Mouse (Mus musculus) ES-Bruce4 (cell line): ENCODE measurements around the gene Parn. TPM values are rescaled to one million over a fixed set of nuclear protein-coding genes. Genes with fewer than 3 reads are reported as not detected.

Experiments
- H3K27ac ChIP-seq: 2 replicates; pipeline ENCODE4 v1.5.1; 2012; ENCODE audit warnings: low read length, inconsistent platforms; ENCODE audit not compliant: insufficient read depth
- H3K27me3 ChIP-seq: 2 replicates; pipeline ENCODE4 v1.6.1; 2012; ENCODE audit warnings: mild to moderate bottlenecking, low read length, inconsistent platforms; ENCODE audit not compliant: control insufficient read depth, poor library complexity, insufficient read depth, severe bottlenecking
- H3K36me3 ChIP-seq: 2 replicates; pipeline ENCODE4 v1.6.1; 2012; ENCODE audit warnings: inconsistent platforms, mild to moderate bottlenecking, low read length, moderate library complexity; ENCODE audit not compliant: control insufficient read depth, poor library complexity, insufficient read depth, severe bottlenecking
- H3K4me1 ChIP-seq: one replicate; pipeline ENCODE4 v1.8.1; 2011; ENCODE audit warnings: low read length; ENCODE audit not compliant: control insufficient read depth, insufficient read depth
- H3K4me3 ChIP-seq: 2 replicates; pipeline ENCODE4 v1.5.1; 2011; ENCODE audit warnings: low read depth, mild to moderate bottlenecking, low read length
- H3K9ac ChIP-seq: 2 replicates; pipeline ENCODE4 v1.6.1; 2012; ENCODE audit warnings: low read depth, mild to moderate bottlenecking, inconsistent platforms; ENCODE audit not compliant: poor library complexity, severe bottlenecking
- H3K9me3 ChIP-seq: replicated peaks from 2 replicates; pipeline ENCODE4 v1.6.1; 2012; ENCODE audit warnings: mild to moderate bottlenecking, low read length, inconsistent platforms; ENCODE audit not compliant: control insufficient read depth, poor library complexity, insufficient read depth, severe bottlenecking
- CTCF ChIP-seq: IDR thresholded peaks from one replicate; pipeline ENCODE4 v1.8.1; 2011; ENCODE audit warnings: low read depth, low read length
- EP300 ChIP-seq: IDR thresholded peaks from 2 replicates; pipeline ENCODE4 v1.6.1; 2011; ENCODE audit warnings: low read depth, low read length; ENCODE audit not compliant: insufficient read depth
- POLR2A ChIP-seq: IDR thresholded peaks from one replicate; pipeline ENCODE4 v1.8.1; 2011; ENCODE audit warnings: low read length; ENCODE audit not compliant: insufficient read depth
- polyA plus RNA-seq: library from polyadenylated mRNA; stranded (reverse); fragments of >200 nt; gene quantifications from 2 replicates; pipeline ENCODE4 v1.2.4, GENCODE M21; 2011; ENCODE audit warnings: low read depth; ENCODE audit not compliant: missing spikeins, insufficient read depth, insufficient read length

Gene Parn
- polyA plus RNA-seq, 1 experiment, result 68.0 TPM

DNA sequence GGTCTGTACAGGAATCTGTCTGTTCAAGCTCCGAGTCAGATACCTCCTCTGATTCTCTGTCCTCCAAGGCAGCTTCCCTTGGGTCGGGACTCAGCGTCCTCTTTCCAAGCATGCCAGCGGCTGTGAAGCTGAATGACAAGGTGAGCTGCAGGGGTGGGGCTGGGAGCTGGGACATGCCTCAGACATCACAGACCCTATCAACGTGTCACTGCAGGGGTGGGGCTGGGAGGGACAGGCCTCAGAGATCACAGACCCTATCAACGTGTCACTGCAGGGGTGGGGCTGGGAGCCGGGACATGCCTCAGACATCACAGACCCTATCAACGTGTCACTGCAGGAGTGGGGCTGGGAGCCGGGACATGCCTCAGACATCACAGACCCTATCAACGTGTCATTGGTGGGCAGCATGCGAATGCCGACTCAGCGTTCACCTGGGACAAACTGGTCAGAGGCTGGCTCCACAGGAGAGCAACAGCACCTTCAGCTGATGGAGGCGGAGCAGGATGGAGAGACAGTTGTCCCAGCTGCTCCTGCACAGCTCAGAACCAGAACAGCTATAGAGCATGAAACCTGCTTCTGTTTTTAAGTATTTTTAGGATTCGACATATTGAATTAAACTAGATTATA lies 126.7 kb downstream of the Parn start:
- no peaks in the 10 kb centered on the region for H3K27me3 ChIP-seq
- H3K9ac ChIP-seq, result no peak overlapping the region
- no peak overlapping the region for H3K4me3 ChIP-seq
- H3K4me1 ChIP-seq, result no peaks in the 10 kb centered on the region
- no peaks in the 10 kb centered on the region for H3K36me3 ChIP-seq
- H3K9me3 ChIP-seq, result no peaks in the 10 kb centered on the region; the same call in 1 of the 2 replicates
- H3K27ac ChIP-seq, result no peak overlapping the region
- TF ChIP-seq EP300 (no peak), CTCF (no peak), POLR2A (no peak)

DNA sequence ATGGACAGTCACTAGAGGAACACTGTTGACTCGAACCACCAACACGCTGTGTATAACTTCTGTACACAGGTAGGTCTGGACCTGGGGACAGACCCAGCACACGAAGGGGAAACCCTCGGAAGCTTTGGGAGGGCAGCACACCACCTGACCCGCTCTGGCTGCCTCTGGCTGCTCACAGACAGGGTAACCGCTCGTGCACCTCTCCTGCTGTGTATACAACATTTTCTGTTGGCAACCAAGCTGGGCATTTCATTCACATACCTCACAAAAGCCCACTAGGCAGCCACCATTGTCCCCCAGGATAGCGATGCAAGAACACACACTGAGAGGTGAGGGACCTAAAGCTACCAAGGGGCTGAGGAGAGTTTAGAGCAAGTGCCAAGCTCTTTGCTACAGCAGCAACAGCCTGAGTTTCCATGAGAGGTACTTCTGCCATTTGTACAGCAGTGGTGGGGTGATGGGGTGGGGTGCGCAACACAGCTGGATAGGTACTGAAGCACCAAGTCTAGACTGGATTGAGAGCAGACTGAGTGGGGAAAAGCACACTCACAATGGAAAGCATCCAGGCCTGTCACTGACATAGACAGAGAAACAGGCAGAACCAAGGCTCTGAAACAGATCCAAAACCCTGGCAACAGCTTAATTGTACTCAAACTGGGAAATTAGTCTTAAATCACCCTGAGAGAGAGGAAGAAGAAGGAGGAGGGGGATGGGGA lies 128.9 kb downstream of the Parn start:
- Histone ChIP-seq H3K4me3 (no peak overlapping the region), H3K36me3 (no peaks in the 10 kb centered on the region), H3K27me3 (no peaks in the 10 kb centered on the region), H3K9me3 (no peaks in the 10 kb centered on the region), H3K27ac (no peak overlapping the region), H3K4me1 (no peaks in the 10 kb centered on the region), H3K9ac (no peak overlapping the region)
- TF ChIP-seq EP300 (no peak), CTCF (no peak), POLR2A (no peak)

DNA sequence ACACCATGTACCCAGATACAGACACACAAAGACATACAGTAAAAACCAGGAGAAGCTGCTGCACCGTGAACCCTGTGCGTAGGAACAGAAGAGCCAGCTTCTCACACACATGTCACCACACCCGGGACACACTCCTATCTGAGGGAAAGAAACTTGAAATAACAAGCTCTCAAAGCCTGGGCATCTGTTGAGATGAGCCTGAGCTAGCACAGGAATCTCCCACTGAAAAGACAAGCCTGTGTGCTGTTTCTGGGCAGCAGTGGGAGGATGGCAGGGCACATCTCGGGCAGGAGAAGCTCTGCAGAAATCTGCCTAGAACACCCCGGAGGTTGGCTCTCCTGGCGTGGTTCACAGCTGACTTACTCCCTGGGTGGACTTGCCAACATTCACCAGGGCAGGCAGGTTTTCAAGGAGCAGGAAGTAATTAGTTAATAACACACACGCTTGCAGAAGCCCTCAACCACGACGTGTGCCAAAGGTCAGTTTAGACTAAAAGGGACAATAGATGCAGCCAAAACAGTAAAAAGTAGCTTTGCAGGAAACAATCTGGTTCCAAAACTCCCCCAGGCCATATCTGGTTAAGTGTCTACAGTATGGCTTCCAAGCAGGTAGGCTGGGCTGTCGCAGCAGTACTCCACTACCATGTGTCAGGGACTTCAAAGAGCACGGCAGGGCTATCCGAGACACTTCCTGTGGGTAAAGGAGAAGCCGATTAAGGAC lies 129.6 kb downstream of the Parn start:
- H3K4me3 ChIP-seq, result no peak overlapping the region
- no peaks in the 10 kb centered on the region for H3K9me3 ChIP-seq
- no peak overlapping the region for H3K9ac ChIP-seq
- H3K27ac ChIP-seq, result no peak overlapping the region
- no peaks in the 10 kb centered on the region for H3K27me3 ChIP-seq
- TF ChIP-seq EP300 (no peak), CTCF (no peak), POLR2A (no peak)
- H3K4me1 ChIP-seq, result no peaks in the 10 kb centered on the region
- H3K36me3 ChIP-seq, result no peaks in the 10 kb centered on the region

DNA sequence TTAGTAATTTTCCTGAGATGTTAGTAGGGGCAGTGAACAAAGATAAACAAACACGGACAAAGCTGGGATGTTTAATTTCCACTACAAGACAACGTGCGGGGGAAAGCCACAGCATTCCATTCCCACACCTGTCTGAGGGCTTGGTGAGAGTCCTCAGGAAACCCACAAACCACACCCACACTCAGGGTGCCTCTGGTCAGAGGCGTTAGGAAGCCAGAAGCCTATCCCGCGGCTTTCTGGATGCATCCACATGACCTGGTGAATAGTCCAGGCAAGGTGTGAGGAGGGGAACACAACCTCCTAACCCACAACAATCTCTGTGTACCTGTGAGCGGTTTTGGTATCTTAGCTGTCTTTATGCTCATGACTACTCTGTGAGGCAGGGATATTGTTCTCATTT lies 131.6 kb downstream of the Parn start:
- Histone ChIP-seq H3K27me3 (no peaks in the 10 kb centered on the region), H3K4me1 (no peaks in the 10 kb centered on the region), H3K9me3 (no peaks in the 10 kb centered on the region), H3K36me3 (no peaks in the 10 kb centered on the region), H3K4me3 (no peak overlapping the region), H3K9ac (no peak overlapping the region), H3K27ac (no peak overlapping the region)
- TF ChIP-seq CTCF (no peak), EP300 (no peak), POLR2A (no peak)

DNA sequence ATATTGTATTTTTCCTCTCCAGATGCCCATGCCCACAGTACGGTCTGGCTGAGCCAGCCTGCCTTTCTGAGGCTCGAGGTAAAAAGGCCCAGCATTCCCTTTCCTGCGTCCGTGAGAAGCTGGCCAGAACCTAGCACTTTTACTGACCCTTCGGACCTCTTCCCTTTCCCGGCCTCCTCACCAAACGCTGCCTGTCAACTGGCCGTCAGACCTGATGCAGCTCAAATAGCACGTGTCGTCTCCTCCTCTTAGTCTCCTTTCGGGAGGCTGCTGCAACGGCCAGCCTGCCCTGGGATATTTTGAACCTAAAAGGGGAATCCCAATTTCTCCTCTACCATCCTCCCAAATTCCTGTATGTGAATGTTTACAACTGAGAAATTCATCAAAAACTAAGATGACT lies 132.1 kb downstream of the Parn start:
- Histone ChIP-seq H3K27ac (no peak overlapping the region), H3K4me1 (no peaks in the 10 kb centered on the region), H3K9ac (no peak overlapping the region), H3K27me3 (no peaks in the 10 kb centered on the region), H3K9me3 (no peaks in the 10 kb centered on the region), H3K36me3 (no peaks in the 10 kb centered on the region), H3K4me3 (no peak overlapping the region)
- TF ChIP-seq EP300 (no peak), CTCF (no peak), POLR2A (no peak)

DNA sequence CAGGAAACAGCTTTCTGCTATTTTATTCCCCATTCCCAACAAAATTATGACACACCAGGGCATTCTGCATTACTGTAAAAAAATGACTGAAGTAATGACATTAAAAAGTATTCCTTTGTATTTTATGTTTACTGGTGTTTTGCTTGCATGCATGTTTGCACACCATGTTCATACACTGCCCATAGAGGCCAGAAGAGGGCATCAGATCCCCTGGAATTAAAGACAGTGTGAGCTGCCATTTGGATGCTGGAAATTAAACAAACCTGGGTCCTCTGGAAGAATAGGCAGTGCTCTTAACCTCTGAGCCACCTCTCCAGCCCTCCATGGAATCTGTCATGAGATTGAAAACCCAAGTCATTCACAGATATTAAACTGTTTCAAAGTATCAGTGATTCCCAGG lies 135.1 kb downstream of the Parn start:
- H3K9me3 ChIP-seq, result no peaks in the 10 kb centered on the region
- no peak overlapping the region for H3K27ac ChIP-seq
- no peaks in the 10 kb centered on the region for H3K4me1 ChIP-seq
- H3K4me3 ChIP-seq, result no peak overlapping the region
- no peaks in the 10 kb centered on the region for H3K36me3 ChIP-seq
- H3K27me3 ChIP-seq, result no peaks in the 10 kb centered on the region
- TF ChIP-seq CTCF (no peak), EP300 (no peak), POLR2A (no peak)
- H3K9ac ChIP-seq, result no peak overlapping the region
